Mouse (Mus musculus) kidney, embryonic 15.5 days (tissue): ENCODE measurements around the gene Tgfbi. TPM values are rescaled to one million over a fixed set of nuclear protein-coding genes. Genes with fewer than 3 reads are reported as not detected.

ENCODE experiments used
- ATAC-seq: fragments of 200-750 bp; cut with Nextera tagmentation; replicated peaks from 2 replicates; pipeline ENCODE4 v1.8.0; 2017; ENCODE audit warnings: moderate TSS enrichment; ENCODE audit not compliant: low FRiP score
- H3K27ac ChIP-seq: fragments of 300-500 bp; sonication (generic); 2 replicates; pipeline ENCODE4 v1.5.1; 2015; ENCODE audit warnings: mild to moderate bottlenecking, inconsistent platforms
- H3K27me3 ChIP-seq: fragments of 300-500 bp; sonication (generic); 2 replicates; pipeline ENCODE4 v1.6.1; 2015; ENCODE audit warnings: inconsistent platforms
- H3K36me3 ChIP-seq: fragments of 300-500 bp; sonication (generic); 2 replicates; pipeline ENCODE4 v1.6.1; 2015; ENCODE audit warnings: inconsistent platforms
- H3K4me1 ChIP-seq: fragments of 300-500 bp; sonication (generic); 2 replicates; pipeline ENCODE4 v1.6.1; 2015; ENCODE audit warnings: inconsistent platforms
- H3K4me2 ChIP-seq: fragments of 300-500 bp; sonication (generic); 2 replicates; pipeline ENCODE4 v1.6.1; 2015; ENCODE audit warnings: moderate library complexity, mild to moderate bottlenecking, inconsistent platforms
- H3K4me3 ChIP-seq: fragments of 300-500 bp; sonication (generic); replicated peaks from 2 replicates; pipeline ENCODE4 v1.5.1; 2015; ENCODE audit warnings: mild to moderate bottlenecking, inconsistent platforms
- H3K9ac ChIP-seq: fragments of 300-500 bp; sonication (generic); 2 replicates; pipeline ENCODE4 v1.6.1; 2015; ENCODE audit warnings: mild to moderate bottlenecking, inconsistent platforms
- H3K9me3 ChIP-seq: fragments of 300-500 bp; sonication (generic); replicated peaks from 2 replicates; pipeline ENCODE4 v1.6.1; 2016; ENCODE audit warnings: inconsistent platforms
- WGBS: fragments of 180-500 bp; shearing (Covaris S2); methylation state at CpG from one replicate; pipeline ENCODE4 v1.1.7; 2015; ENCODE audit warnings: mixed read lengths; 5-methylcytosine and 5-hydroxymethylcytosine counted together
- polyA plus RNA-seq: library from polyadenylated mRNA; unstranded; fragments of >200 nt; fragmentation: Nextera tagmentation; extraction: Ambion mirVana; gene quantifications from 2 replicates; pipeline ENCODE4 v1.2.1, GENCODE M21; 2015

Gene Tgfbi
- polyA plus RNA-seq, 1 experiment from 2014 or later: 135 TPM

DNA sequence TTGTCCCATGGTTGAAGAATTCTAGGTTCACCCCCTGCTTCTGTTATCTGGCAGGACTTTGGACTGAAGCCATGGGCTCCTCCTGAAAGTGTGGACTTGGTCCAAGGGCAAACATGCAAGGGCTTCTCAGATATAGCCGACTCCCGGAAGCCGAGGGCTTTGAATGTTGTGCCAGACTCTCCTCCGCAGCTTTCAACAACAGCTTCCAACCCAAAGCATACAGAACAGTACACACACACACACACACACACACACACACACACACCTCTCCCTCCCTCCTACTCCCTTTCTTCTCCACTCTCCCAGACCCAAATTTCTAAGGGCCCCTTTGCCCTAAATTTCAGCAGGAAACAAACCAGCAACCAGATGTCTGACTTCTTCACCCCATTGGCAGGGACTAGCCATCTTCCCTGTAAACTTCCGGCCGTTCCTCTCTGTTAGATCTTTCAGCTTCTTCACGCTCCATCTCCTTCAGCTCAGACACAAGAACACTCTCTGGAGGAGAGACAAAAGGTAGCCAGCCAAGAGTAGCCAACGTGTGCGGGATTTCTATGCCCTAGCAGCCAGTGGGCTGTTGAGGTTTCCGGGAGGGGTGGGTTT is 69.0 kb downstream of the Tgfbi start:
- Histone ChIP-seq H3K27me3 (no peaks in the 10 kb centered on the region), H3K9me3 (no peaks in the 10 kb centered on the region), H3K4me1 (peaks cover 38% of the 10 kb centered on the region), H3K4me3 (no peak overlapping the region), H3K27ac (peak overlapping the region; percentile 69), H3K36me3 (no peaks in the 10 kb centered on the region), H3K9ac (no peak overlapping the region), H3K4me2 (no peak overlapping the region)
- 16% methylated on average over 10 of the region's 10 CpGs for WGBS
- ATAC-seq: peak; percentile 61

GRCm38 (mm10) chr13:56678826-56679504 is 69.6 kb downstream of the Tgfbi start:
- no peaks in the 10 kb centered on the region for H3K36me3 ChIP-seq
- H3K9ac ChIP-seq: no peak overlapping the region

DNA sequence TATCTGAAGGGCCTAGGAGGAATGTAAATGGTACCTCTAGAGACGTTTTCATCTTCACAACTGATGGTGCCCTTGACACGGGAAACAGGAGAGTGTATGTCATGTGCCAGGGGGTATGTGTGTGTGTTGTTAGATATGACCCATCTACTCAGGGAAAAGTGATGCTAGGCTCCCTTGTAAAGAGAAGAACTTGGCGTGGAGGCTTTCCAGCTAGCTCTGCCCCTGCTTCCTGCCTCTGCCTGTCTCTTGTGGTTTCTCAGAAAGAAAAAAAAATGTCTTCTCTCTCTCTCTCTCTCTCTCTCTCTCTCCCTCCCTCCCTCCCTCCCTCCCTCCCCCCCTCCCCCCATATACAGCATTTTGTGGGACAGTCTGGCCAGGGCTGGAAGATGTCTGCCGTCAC is 72.6 kb downstream of the Tgfbi start:
- Histone ChIP-seq H3K36me3 (no peaks in the 10 kb centered on the region), H3K9ac (no peak overlapping the region), H3K27me3 (0 out of 2 replicates have a peak, but pooled peaks cover 3% of the 10 kb centered on the region), H3K4me3 (no peak overlapping the region), H3K27ac (no peak overlapping the region), H3K4me1 (peaks cover 31% of the 10 kb centered on the region), H3K9me3 (no peaks in the 10 kb centered on the region), H3K4me2 (no peak overlapping the region)
- 71% methylated on average over 4 of the region's 4 CpGs for WGBS
- ATAC-seq: no peak

More at GRCm38 (mm10) chr13:56678826-56679504, 69.6 kb downstream of the Tgfbi start:
- H3K4me3 ChIP-seq: no peak overlapping the region
- WGBS: 28% methylated on average over 10 of the region's 10 CpGs
- no peaks in the 10 kb centered on the region for H3K27me3 ChIP-seq
- peak overlapping the region; percentile 69 for H3K27ac ChIP-seq
- H3K9me3 ChIP-seq: no peaks in the 10 kb centered on the region
- no peak overlapping the region for H3K4me2 ChIP-seq
- ATAC-seq: no peak
- peaks cover 42% of the 10 kb centered on the region for H3K4me1 ChIP-seq

DNA sequence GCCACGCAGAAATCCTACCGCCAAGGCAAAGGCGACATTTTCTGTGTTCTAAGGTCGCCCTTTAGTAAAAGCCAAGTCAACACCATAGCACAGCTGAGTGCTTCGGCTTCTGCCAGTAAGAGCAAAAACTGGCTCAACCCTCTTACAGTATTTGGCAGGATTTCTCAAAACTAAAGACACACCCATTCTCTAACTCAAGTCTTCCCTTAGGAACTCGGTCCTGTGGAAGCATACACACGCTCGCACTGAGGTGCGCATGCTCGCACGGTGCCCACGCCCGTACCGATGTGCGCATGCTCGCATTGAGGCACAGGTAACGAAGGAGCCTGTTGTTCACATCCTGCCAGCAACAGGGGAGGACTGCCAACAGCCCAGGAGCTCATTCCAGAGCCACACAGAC is 73.0 kb downstream of the Tgfbi start:
- H3K27me3 ChIP-seq: 0 out of 2 replicates have a peak, but pooled peaks cover 3% of the 10 kb centered on the region
- H3K27ac ChIP-seq: no peak overlapping the region
- no peak overlapping the region for H3K4me2 ChIP-seq
- no peaks in the 10 kb centered on the region for H3K36me3 ChIP-seq
- no peaks in the 10 kb centered on the region for H3K9me3 ChIP-seq
- H3K4me1 ChIP-seq: peaks cover 31% of the 10 kb centered on the region
- no peak overlapping the region for H3K9ac ChIP-seq
- WGBS: 80% methylated on average over 17 of the region's 17 CpGs
- ATAC-seq: no peak
- H3K4me3 ChIP-seq: no peak overlapping the region

DNA sequence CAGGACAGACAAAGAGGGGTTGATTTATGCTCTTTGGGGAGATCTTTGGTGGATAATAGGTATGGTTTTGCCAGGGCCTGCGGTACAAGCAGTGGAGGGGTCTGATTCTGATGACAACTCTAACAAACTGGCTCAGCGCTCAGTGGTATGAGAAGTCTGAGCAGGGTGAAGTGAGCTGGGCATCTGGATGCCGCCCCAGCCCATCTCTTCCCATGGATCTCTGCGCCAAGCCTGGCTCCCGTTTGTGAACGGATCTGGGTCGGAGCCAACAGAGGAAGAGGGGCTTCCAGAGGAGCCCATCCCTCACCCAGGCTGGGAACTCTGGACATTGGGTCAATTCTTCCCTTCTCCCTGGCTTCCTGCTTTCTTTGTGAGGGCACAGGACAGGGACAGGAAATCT is 74.0 kb downstream of the Tgfbi start:
- WGBS: 75% methylated on average over 7 of the region's 7 CpGs
- Histone ChIP-seq H3K4me1 (peaks cover 26% of the 10 kb centered on the region), H3K9ac (no peak overlapping the region)

More for the DNA sequence above, 74.0 kb downstream of the Tgfbi start:
- no peak for ATAC-seq
- H3K27ac ChIP-seq: no peak overlapping the region
- H3K9me3 ChIP-seq: no peaks in the 10 kb centered on the region
- H3K4me3 ChIP-seq: no peak overlapping the region
- H3K36me3 ChIP-seq: no peaks in the 10 kb centered on the region
- no peak overlapping the region for H3K4me2 ChIP-seq
- 0 out of 2 replicates have a peak, but pooled peaks cover 3% of the 10 kb centered on the region for H3K27me3 ChIP-seq

Other genes with a start within 250 kb of the Tgfbi start
- not detected in 2 replicates for gene Gm3045, start 182.9 kb upstream of the Tgfbi start, polyA plus RNA-seq
- 0.45 and 0.59 TPM in 2 replicates for gene Slc25a48, start 171.2 kb upstream of the Tgfbi start, polyA plus RNA-seq
- gene Il9, start 127.3 kb upstream of the Tgfbi start, polyA plus RNA-seq: not detected in 2 replicates
- gene Fbxl21, start 87.1 kb upstream of the Tgfbi start, polyA plus RNA-seq: 2.1 and 2.9 TPM in 2 replicates
- gene Lect2, start 61.0 kb upstream of the Tgfbi start, polyA plus RNA-seq: 1.8 and 2.5 TPM in 2 replicates
- gene Smad5, start 93.5 kb downstream of the Tgfbi start, polyA plus RNA-seq: 33.3 and 34.6 TPM in 2 replicates
- not detected in 2 replicates for gene Gm45623, start 144.3 kb downstream of the Tgfbi start, polyA plus RNA-seq